Mouse (Mus musculus): ENCODE measurements at regions not wholly inside any gene's neighbourhood (a gene's known extent, or its start where the extent isn't known, plus 50 kb on each side); places are given as distances from the start of the nearest gene placed in this dataset.

DNA sequence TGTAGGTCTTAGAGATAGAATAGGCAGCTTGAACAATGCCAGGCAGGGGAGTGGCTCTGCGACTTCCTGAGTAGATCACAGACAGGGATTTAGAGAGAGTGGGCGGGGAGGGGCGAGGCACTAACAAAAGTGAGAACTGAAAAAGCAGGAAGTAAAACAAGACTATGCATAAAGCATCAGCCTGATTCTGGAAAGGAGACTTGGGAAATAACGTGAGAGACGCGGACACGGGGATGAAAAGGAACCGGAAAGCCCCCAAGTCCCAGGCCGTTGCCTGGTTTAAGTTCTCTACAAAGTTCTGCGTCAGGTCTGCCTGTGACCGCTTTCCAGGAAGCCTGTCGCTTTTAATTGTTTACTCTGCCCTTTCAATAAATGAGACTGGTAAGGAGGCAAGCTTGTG lies 86.3 kb downstream of the D16Ertd472e start:
- DNase-seq = peak; percentile 78

DNA sequence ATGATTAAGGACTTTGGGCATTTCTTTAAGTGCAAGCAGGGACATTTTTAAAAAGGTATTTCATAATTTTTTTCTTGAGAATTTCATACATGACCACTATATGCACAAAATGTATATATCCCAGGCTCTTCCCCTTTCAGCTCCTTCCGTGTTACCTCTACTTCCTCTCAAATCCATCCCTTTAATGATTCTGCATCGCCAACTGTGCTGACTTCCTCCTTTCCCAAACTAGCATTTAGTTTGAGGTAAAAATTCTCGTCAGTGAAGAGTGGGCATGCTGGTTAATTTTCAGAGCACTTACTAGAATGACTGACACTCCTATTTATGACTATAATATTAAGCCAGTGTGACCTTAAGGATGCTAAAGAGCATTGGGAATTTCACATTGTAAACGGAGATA lies 86.9 kb downstream of the D16Ertd472e start:
- no peak for DNase-seq

DNA sequence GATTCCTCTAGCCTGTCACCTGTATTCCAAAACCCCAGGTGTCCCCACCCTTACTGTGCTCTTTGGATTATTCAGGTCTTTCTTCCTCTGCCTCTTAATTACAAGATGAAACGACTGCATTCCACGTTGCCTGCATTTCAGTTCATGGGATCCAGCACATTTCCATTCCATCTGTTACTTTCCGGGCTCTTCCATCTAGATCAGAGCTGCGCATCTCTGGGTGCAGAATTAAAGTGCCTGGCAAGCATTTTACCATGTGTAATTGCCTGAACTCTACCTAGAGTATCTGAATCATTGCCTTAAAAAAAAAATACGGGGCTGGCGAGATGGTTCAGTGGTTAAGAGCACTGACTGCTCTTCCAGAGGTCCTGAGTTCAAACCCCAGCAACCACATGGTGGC lies 90.0 kb downstream of the D16Ertd472e start:
- no peak for DNase-seq

DNA sequence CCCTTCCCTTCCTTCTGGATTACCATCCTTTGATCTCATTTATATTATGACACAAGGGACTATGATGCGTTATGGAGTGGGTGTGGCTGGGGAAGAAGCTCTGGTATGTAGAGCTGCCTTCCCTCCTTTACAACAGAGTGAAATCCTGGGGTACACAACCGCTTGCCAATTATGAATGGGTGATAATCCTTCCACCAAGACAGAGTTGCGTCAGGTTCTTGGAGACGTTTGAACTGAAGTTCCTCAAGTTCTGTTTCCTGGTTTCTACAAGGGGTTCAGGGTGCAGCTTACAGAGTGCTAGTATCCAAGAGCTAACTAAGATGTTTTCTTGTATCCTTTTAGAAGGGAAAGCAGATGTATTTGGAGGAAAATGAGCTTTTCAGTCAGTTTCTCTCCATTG lies 92.2 kb downstream of the D16Ertd472e start:
- no peak for DNase-seq

DNA sequence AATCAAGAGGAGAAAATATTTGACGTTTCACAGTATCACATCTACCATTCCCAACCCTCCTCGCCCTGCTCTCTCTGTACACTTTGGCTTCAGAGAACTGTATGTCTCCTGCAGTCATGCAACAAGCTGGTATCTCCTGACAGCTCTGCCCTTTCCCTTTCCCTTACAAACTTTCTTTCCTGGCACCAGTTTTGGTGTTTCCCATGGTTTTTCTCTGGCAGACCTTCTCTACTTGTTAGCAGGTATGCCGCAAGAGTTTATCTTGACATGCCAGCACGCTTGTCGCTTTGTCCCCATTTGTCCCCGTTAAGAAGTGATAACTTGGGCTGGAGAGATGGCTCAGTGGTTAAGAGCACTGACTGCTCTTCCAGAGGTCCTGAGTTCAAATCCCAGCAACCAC lies 94.9 kb downstream of the D16Ertd472e start:
- no peak for DNase-seq

DNA sequence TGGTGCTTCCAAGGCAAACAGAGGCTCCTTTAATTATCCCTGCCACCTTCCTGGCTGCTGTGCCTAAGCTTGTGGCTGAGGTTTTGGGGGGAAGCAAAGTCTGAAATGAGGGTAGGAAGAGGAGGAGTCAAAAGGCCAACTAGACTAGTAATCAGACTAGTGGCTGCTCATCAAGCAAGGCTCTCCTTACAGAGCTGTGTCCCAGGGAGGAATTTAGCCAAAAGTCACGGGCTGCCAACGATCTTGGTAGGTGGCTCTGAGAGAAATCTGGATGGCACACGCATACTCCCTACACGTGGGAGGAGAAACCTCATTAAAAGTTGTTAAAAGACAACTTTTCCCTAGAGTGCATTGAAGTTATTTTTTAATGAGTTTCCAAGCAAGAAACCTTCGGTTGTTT lies 95.4 kb downstream of the D16Ertd472e start:
- DNase-seq = no peak

DNA sequence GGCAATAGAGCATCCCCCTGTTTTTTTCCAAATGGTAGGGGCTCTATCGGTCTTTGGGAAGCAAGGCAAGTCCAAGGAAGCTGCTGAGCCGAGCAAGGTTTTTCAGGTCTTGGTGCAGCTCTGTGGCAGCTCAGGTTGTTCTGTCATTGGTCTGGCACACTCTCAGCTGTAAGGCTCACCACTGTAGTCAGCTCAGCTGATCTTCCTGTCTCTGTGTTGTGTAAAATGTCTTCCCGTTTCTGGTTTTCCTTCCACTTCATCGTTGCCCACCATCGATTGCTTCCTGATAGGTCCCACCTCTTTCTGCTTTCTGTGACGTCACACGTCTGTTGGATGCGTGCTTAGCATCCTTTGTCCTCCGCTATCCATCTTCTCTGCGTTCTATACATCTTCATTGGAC lies 96.2 kb downstream of the D16Ertd472e start:
- no peak for DNase-seq

DNA sequence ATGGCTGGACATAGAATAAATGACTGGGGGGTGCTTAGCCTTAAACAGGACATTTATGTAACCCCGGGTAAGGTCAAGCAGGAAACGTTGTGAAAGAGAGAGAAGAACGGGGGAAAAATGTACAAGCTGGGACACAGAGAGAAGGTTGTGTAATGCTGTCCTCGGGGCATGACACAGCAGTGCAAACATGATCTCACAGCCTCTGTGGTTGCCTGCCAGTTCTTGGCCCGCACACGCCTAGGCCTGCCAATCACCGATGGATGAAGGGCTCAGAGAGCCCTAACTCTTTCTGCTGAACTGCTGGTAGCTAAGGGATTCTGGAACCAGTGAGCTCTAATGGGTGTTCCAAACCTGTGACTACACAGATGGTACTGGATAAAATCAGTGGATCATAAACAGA lies 96.5 kb upstream of the Btg3 start:
- no peak for DNase-seq

DNA sequence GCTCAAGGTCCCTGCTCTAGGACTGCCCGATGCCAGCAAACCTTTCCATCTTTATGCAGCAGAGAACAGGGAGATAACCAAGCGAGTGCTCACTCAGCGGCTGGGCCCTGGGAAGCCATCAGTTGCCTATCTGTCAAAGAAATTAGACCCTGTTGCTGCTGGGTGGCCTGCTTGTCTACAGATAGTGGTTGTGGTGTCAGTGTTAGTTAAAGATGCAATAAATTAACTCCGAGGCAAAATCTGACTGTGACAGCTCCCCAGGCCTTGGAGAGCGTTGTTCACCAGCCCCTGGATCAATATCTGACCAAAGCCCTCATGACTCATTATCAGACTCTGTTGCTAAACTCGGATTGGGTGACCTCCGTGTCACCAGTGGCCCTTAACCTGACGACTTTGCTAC lies 83.0 kb upstream of the Btg3 start:
- DNase-seq = no peak

DNA sequence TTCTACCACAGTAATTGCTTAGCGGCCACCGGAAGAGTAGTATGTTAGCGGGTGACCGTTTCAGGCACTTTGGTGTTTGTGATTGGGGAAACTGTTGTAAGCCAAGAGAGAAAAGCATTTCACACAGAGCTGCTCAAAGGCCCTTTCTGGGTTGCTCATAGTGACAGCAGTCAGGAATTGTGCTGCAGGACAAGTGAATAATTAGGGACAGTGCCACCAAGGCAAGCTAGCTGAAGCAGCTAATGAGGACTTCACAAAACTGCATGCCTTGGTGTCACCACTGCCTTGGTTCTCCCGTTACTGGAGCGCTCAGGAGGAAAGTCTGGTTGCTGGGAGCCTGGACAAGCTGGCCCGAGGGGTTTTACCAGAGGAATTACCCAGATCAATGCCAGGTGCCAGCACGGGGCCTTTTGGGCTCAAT lies 80.7 kb upstream of the Btg3 start:
- no peak for DNase-seq

DNA sequence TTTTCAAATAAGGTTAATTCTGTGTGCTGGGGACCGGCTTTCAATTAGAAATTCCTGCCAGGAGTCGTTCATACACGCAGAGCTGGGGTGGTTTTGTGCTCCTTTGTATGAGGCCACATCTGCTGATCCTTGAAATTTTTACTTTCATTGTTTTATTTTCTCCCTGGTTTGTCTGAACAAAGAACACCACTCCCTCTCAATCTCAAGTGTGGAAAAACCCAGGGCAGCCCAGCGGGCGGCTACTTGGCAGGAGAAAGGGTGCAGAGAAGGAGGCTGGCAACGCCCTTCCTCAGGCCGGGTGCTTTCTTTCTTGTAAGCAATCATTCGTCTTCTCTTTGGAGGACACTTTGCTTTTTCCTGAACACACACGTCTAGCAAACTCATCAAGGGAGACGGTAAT lies 79.4 kb upstream of the Btg3 start:
- no peak for DNase-seq

DNA sequence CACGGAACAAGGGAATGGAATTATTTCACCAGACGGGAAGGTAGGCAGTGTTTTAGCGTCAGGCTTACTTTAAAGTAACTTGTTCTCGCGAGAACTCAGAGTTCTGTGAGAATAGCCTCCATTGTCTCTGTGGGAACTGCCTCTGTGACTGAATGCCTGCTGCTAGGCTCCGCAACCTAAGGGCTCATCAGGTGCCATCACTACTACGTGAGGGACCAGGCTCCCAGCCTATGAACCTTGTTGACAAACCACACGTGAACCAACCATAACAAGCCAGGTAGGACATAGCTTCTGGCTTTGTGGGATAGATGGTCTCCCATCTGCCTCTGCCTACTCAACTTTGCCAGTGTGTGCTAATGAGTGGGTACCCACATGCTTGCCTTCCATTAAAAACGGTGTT lies 77.5 kb upstream of the Btg3 start:
- DNase-seq = no peak

DNA sequence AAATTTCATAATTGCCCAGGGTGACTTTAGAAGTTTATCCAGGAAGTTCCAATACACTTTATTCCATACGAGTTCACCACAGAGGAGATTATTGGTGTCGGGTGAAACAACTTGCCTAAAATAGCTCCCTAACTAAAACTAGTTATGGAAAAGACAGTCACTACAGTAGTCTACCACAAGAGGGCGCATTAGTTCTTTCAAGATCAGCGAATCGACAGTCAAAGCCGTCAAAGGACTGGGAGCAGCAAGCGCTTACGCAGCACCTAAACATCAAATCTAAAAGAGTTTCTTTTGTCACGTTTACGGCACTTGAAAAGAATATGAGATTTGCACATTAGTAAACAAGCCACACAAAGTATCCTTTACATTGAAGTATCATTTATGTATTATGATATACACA lies 75.3 kb upstream of the Btg3 start:
- DNase-seq = peak; percentile 54

DNA sequence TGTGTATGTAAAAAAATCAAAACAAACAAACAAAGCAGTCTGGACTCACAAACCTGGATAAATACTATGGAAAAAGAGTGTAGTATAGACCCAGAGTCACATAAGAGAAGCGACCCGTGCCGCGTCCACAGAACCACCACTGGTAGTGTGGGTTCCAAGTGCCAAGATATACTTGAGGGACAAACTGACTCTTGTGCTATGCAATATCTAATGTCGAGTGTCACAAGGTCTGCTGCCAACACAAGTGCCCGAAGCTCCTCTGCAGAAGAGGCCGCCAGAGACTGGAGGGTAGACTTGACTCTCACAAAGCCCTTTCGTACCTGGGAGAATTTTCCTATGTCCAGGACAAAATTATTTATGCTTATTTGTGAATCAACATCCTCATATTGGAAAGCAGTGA lies 74.8 kb upstream of the Btg3 start:
- no peak for DNase-seq

DNA sequence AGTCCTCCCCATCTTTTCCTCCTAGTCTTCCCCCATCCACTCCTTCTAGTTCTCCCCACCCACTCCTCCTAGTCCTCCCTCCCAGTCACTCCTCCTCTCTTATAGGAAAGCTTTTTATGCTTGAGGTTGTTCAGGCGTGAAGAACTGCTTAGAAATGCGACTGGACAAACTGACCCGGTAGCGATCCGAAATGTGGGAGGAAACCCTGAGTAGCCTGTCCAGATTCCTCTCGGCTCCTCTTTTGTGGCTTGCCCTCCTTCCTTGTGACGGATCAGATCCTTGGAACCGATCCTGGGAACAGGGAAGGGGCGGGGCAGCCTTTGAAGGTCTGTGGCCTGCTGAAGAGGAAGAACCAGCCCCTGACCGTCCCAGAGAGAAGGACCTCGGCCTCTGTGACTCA lies 74.3 kb upstream of the Btg3 start:
- DNase-seq = no peak

DNA sequence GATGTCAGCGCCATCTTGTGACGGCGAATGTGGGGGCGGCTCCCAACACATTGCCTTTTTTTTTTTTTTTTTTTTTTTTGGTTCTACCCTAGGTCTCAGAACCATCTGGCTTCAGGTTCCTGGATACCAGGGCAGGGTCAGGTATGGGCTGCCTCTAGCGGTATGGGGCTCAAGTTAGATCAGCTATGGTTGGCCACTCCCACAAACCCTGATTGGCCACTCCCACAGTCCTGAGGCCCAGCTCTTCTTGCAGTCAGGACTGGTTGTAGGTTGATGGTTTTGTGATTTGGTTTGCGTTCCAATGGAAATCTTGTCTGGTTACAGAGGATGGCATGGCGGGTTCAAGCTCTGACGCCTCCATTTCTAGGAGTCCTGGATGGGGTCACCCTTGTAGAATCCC lies 72.2 kb upstream of the Btg3 start:
- no peak for DNase-seq

DNA sequence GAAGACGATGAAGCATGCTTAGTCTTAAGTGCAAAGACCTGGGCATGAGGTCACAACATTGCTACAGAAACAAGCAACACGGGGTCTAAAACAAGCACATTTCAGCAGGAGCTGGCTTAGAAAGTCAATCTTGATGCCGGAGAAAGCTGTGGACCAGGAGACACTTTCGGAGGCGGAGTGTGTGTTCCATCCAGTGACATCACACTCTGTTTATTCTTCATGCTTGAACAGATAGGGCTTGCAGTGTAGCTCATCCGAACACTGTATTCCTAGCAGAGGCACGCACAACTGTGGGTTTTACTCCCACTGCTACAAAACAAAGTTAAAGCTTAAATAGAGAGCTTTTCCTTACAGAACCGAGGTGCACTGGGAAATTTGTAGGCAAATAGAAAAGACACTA lies 66.3 kb upstream of the Btg3 start:
- DNase-seq = no peak

DNA sequence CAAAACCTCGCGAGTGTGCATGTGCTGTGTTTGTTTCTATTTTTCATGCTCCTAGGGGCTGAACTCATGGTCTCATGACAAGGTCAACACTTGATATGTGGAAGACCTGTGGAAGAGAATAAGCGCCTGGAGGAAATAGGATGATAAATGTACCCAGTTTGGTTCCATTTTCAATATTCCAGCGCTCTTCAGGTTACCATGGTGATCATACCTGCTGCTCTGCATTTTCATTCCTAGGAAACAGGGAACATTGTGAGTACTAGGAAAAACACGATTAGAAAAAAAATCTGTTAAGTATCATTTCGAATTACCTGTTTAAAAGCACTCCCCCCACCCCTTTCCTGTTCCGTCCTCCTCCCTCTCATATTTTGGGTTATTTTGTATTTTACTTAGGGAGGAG lies 65.8 kb upstream of the Btg3 start:
- DNase-seq = no peak

DNA sequence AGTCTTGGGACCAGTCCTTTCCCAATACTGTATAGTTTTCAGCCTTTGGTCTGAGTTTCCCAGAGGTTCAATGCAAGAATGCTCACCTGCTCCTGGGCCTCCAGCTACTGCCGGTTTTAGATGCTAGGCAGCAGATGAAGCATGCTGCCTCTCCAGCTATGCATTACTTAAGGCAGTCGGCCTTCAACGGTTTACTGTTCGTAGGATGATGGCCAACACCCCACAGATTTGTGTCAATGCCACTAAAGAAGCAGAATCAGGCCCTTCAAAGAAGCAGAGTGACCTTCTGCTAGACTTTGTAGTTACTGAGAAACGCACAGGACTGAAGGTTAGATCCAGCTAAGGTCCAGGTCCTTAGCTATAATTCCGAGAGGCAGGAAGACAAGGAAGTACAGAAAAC lies 65.0 kb upstream of the Btg3 start:
- DNase-seq = no peak

DNA sequence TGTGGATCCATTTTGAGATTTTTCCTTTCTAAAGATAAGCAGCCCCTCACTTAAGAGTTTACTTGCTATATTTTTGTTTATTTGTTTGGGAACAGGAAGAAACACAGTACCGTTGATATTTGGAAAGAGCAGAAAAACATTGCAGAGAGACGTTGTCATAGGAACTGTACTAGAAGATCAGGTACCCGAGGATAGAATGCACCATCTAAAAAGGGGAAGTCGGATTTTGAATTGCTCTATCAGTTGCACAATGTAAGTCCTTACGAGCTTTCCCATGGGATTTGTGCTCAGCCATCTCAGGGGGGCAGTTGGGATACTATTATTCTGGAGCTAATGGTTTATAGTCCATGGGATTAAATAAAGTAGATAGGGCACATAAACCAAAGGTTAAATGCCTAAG lies 58.7 kb upstream of the Btg3 start:
- no peak for DNase-seq

DNA sequence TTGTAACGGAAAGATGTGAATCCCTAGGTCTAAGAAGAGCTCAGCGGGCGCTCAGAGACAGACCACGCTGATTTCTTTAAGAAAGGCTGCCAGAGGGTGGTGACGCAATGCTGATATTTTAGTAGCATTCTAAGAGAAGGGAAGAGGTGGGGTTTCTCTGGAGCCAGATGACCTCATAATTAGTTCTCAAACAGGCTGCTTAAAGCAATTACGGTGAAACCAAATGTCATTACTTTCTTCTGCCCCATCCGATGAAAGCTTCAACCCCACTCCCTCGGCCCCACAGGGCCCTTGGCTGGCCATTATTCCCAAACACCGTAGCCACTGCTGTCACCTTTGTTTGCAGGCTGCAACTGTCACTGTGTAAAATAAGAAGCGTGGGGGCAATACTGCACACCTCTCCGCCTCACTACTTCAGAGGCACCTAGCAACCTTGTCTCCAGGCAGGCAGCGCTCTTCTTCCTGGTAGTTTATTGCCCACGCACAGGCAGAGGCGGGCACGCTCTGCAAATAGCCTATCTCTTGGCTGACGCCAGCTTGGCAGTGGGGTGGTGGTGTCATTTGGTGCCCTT lies 50.6 kb upstream of the Btg3 start:
- no peak for DNase-seq
